Mouse (Mus musculus) skeletal muscle tissue, adult 2 months (tissue): ENCODE results near the gene Ralgps1.
A peak's percentile ranks its signal among the peaks of the same experiment; 100 is the strongest.

Source experiments
- DNase-seq: peaks from one replicate; pipeline ENCODE4 v3.0.0-alpha.2; 2012; ENCODE audit warnings: low read depth, low spot score

Gene Ralgps1

DNA sequence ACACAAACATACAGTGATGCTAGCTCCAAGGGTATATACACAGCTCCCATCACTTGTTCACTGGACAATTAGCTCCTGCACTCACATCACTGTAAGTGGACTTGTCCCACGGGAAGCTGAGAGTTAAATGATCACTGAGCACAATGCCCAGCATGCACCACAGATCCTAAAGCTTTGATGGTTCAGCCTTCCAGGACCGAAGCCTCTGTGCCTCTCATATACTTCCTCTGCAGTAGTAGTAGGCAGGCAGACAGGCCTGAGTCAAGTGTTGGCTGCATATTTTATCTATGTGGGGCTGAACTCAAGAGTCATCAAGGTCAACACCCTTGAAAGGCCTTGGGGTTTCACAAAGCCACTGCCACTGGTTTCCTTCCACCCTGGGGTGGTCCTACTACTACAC lies 49.6 kb downstream of the Ralgps1 start:
- DNase-seq = no peak

GRCm38 (mm10) chr2:33321031-33321430 lies 50.3 kb downstream of the Ralgps1 start:
- no peak for DNase-seq

- no peak for DNase-seq
These were observed 50.7 kb downstream of the Ralgps1 start for GRCm38 (mm10) chr2:33320568-33320967.

DNA sequence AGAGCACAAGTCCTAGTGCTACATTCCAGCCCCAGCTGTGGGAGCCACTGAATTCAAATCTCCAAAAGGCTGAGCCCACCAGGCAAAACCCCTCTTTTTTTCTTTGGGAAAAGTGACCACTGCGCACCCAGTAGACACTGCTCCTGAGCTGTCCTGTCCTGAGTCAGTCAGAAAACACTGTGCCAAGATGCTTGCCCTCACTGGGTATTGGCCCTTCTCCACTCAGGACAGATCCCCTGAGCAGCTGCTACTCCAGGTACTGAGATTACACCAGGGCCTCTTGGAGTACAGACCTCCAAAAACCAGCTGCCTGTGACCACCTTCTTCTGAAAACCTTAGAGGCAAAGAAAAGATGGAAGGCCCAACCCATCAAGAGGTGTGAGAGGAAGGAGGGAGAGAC lies 51.4 kb downstream of the Ralgps1 start:
- no peak for DNase-seq

DNA sequence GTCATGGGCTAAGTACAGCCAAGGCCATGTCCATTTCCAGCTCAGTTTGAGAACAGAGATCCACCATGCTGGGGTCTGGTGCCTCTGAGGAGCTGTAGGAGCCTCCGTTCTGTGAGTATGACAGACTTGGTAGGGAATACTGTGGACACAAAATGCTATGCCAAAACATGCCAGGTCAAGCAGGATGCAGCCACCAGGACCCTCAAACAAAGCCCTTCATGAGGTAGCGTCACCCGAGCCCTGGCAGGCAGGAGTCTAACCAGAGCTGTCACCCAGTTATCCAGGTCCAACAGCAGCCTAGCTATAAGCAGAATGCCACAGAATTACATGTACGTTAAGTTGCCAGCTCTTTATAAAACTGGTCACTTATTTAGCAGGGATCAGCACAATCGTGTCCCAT lies 51.8 kb downstream of the Ralgps1 start:
- no peak for DNase-seq

DNA sequence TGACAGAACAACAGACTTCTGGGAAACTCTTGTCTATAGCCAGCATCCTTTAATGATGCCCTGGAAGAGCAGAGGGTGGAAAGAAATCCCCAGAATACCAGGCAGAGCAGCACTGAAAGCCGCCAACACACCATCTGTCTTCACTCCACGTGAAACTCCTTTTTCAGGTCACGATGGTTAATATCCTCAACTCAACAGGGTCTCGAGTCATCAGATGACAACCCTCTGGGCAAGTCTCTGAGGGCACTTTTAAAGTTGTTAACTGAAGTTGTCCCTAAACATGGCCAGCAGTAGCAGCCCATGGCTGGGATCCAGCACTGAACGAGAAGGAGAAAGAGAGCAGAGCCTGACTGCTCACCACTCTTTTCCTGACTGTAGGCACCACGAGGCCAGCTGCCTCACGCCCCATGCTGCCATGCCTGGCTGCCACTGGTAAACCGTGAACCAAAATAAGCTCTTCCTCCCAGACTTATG lies 52.8 kb downstream of the Ralgps1 start:
- DNase-seq = no peak

DNA sequence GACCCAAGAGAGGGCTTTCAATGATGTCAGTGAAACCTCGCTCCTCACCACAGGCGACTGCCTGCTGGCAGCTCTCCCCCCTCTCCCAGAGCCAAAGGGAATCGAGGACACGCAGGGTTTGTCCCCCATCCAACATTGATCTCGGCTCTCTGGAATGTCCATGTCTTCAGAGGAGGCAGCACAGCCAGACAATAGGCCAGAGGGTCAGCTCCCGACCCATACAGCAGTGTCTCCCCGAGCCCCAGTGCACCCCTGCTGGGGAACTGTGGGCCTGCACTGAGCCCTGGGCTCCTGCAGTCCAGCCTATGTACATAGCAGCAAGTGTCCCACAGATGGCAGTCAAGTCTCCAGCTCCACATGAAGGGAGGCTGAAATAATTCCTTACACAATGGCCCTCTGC lies 54.8 kb downstream of the Ralgps1 start:
- peak; percentile 95 for DNase-seq

GRCm38 (mm10) chr2:33316063-33316405 lies 55.3 kb downstream of the Ralgps1 start:
- no peak for DNase-seq

GRCm38 (mm10) chr2:33315233-33316062 lies 55.8 kb downstream of the Ralgps1 start:
- DNase-seq = no peak

- DNase-seq = no peak
These were observed 61.9 kb downstream of the Ralgps1 start for GRCm38 (mm10) chr2:33309426-33309825.

GRCm38 (mm10) chr2:33306565-33306964 lies 64.7 kb downstream of the Ralgps1 start:
- no peak for DNase-seq

- DNase-seq = peak; percentile 47
These were observed 67.8 kb downstream of the Ralgps1 start for GRCm38 (mm10) chr2:33303416-33303947.

- DNase-seq = no peak
These were observed 68.5 kb downstream of the Ralgps1 start for GRCm38 (mm10) chr2:33302828-33303227.

- no peak for DNase-seq
These were observed 68.9 kb downstream of the Ralgps1 start for GRCm38 (mm10) chr2:33302405-33302804.

DNA sequence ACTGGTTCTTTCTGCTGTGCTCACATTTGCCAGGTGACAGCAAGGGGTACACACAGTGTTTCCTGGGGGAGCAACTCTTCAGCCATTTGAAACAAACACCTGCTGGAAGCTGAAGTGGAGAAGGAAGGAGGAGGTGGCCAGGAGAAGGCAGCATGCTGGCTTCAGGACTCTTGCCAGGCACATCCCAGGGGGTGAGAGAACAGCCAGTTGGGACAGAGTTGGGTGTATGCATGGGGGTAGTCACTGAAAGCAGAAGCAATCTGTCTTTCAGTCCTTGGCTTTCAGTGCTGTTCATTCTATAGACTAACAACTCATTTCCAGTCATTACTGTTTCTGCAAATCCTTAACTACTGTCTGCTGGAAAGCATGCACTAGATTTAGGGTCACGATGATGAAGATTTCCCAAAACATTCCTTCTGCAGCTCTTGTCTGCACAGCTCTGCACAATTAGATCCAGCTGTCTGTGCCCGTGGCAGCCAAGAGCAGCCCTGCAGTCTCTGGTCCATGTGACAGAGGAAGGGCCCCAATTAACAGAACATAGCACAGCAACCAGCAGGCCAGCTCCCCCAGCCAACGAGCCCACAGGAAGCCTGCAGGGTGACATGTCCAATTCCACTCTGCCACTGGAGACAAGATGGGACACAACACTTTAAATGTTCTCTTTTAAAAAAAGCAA lies 70.8 kb downstream of the Ralgps1 start:
- DNase-seq = peak; percentile 46

DNA sequence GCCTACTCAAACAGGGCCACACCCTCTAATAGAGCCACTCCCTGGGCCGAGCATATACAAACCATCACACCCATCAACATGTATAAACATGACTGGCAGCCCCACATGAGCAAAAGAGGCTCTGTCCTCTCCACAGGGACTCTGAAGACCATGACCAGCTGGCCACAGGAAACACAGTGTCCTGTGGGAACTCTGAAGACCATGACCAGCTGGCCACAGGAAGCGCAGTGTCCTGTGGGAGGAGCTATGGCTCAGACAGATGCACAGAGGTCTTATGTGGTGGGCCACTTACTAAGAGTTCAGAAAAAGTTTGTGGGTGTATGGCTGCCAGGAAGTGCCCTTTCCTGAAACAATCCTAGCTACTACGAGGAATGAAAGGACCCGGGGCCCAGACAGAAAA lies 72.4 kb downstream of the Ralgps1 start:
- DNase-seq = no peak

- no peak for DNase-seq
These were observed 76.2 kb downstream of the Ralgps1 start for GRCm38 (mm10) chr2:33295115-33295514.

DNA sequence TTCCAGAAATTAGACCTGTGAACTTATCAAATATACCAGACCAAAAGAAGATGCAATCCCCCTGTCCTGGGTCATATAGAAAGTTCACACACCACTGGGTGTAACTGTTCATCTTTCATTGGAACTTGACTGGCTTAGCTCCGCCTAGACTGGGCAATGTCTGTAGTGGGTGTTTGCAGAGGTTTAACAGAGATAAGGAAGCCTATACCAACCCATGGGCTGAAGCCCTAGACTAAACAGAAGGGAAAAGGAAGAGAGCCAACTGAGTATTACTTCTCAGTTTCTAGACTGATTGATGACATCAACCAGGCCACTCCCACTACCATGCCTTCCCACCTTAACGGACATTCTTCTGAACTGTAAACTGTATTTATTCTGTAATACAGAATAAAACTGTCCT lies 79.2 kb downstream of the Ralgps1 start:
- no peak for DNase-seq

DNA sequence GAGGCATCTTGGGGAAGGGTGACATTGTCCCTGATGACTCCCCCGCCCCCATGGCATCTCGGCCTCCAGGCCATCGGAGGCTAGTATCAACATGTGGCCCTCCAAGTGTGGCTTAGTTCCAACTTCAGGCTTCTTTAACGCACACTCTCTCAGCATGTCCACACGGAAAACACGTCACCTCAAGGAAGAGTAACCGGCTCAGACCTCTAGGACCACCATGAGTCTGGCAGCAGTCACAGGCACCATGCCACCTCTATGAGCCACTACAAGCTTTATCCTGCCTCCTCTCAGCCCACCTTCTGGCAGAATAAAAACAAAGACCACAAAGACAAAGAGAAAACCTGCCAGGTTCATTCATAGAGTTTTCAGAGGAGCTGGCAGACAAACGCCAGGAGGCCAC lies 80.8 kb downstream of the Ralgps1 start:
- no peak for DNase-seq

DNA sequence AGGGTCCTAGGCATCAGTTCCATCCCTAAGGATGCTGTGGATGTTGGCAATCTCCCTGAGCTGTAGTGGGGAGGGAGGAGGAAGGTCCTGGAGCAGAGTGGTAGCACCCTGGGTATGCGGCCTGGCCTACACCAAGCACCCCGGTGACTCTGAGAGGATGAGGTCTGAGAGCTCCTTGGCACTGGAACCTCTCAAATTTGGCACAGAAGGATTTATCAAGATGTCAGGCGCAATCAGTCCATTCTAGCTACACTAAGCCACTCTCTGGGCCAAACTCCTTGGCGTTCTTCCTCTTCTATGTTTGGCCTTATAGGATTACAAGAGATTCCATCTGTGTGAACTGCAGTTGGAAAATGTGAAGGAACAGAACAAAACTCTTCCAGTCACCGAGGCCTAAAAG lies 82.4 kb downstream of the Ralgps1 start:
- no peak for DNase-seq

DNA sequence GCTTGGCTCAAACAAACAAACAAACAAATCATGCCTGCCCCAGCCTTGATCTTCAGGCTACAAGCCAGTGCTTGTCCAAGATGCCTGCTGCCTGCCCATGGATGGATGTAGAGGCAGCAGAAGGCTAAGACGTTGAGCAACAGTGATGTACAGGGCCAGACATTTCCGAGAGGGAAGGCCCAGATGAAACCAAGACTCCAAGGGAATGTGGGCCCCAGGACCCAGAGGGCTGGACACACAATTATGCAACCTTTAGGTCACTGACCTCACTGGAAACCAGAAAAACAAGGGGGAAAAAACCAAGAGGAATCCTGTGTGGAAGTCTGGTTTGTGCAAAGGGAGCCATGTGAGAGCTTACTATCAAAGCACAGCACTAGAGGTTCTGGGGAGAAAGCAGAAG lies 87.6 kb downstream of the Ralgps1 start:
- DNase-seq = peak; percentile 52

- DNase-seq = peak; percentile 90
These were observed 88.4 kb downstream of the Ralgps1 start for GRCm38 (mm10) chr2:33282877-33283276.

GRCm38 (mm10) chr2:33281807-33282206 lies 89.5 kb downstream of the Ralgps1 start:
- DNase-seq = no peak
